18 mouse cellular contexts compared by ENCODE assay signal in the genomic region with DNA sequence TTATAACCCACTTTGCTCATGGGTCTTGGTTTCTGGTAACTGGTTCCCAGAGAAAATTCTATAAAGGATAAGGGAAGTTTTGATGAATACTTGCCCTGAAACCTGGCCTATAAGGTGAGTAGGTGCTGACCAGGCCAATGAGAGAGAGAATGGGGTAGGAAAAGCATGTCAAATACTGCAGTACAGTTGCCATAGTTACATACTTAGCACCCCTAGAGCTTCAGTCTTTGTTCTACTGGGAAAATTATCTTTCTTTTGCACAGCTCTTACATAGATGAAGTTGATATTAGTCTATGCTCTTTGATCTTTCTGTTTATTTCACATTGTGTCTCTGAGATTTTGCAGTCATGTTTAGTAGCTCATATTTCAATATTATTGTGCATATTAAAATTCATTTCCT.
"Had no signal": no experiment of that assay in that cellular context is flagged by ENCODE, and none has a peak within 500 bp of the region (broad histone marks: within the 10 kb centered on the region; RNA-seq: fewer than 3 reads in every experiment).

No protein-coding gene starts in this region.

- H3K4me2 ChIP-seq: liver, embryonic 13.5 days; liver, embryonic 15.5 days; lung, embryonic 15.5 days; midbrain, embryonic 13.5 days; neural tube, embryonic 12.5 days; stomach, embryonic 15.5 days had no signal

- H3K9me3 ChIP-seq: liver, embryonic 13.5 days; liver, embryonic 15.5 days; lung, embryonic 15.5 days; megakaryocyte, embryonic 14.5 days; midbrain, embryonic 13.5 days; neural tube, embryonic 12.5 days; stomach, embryonic 15.5 days had no signal

- H3K36me3 ChIP-seq: liver, embryonic 13.5 days; liver, embryonic 15.5 days; lung, embryonic 15.5 days; midbrain, embryonic 13.5 days; neural tube, embryonic 12.5 days; stomach, embryonic 15.5 days had no signal

- H3K9ac ChIP-seq: liver, embryonic 13.5 days; liver, embryonic 15.5 days; liver, postnatal 0 days; lung, embryonic 15.5 days; midbrain, embryonic 13.5 days; neural tube, embryonic 12.5 days; stomach, embryonic 15.5 days had no signal

- H3K4me1 ChIP-seq: liver, embryonic 13.5 days; liver, embryonic 15.5 days; lung, embryonic 15.5 days; megakaryocyte, embryonic 14.5 days; neural tube, embryonic 12.5 days; stomach, embryonic 15.5 days had no signal

- H3K4me3 ChIP-seq: liver, embryonic 13.5 days; liver, embryonic 15.5 days; lung, embryonic 15.5 days; megakaryocyte, embryonic 14.5 days; midbrain, embryonic 13.5 days; neural tube, embryonic 12.5 days; stomach, embryonic 15.5 days had no signal

- DNase-seq: liver, embryonic 13.5 days; liver, postnatal 0 days; lung, adult 2 months; lung, postnatal 14 days; lung, postnatal 36 days; right cerebral cortex, postnatal 14 days; thymus, adult 2 months; thymus, postnatal 25 days; thymus, postnatal 4 days had no signal

- H3K27ac ChIP-seq: liver, embryonic 13.5 days; liver, embryonic 15.5 days; lung, embryonic 15.5 days; macrophage; midbrain, embryonic 13.5 days; neural tube, embryonic 12.5 days; stomach, embryonic 15.5 days; stomach, postnatal 0 days had no signal

- ATAC-seq: liver, postnatal 0 days; lung, postnatal 0 days; midbrain, embryonic 13.5 days had no signal

- H3K27me3 ChIP-seq: liver, embryonic 13.5 days; liver, embryonic 15.5 days; lung, embryonic 15.5 days; megakaryocyte, embryonic 14.5 days; midbrain, embryonic 13.5 days; neural tube, embryonic 12.5 days; stomach, embryonic 15.5 days had no signal
